Mouse (Mus musculus): ENCODE measurements around the gene Ifi211. TPM values are rescaled to one million over a fixed set of nuclear protein-coding genes. Genes with fewer than 3 reads are reported as not detected.
"Not testable (repeated sequence)": the region's sequence is repeated elsewhere in the genome, so short reads cannot be mapped to it uniquely, and the experiment has no call there.

Gene Ifi211
- polyA plus RNA-seq, 1 experiment = 104 TPM

DNA sequence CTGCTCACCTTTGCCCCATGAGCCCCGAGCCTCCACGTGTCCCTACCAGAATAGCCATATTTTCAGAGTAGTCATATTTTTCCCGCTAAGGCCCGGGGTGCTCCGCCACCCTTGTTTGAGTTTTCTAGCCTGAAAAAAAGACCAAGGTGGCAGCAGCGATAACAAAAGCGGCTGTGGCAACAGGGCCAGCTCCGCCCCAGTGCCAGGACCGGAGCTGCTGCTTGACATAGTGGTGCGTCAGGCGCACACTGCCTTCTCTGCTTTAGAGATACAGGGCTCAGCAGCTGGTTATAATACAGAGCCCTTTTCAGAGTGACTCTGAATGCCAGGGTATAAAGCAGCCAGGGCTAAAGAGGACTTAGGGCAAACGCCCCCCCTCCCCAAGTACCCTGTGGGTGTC, 46.3 kb downstream of the Ifi211 start:
- Histone ChIP-seq H3K4me1 (ENCODE audit: control insufficient read depth, insufficient read depth, low read length) (no peaks in the 10 kb centered on the region; the same call in 1 of the 2 replicates), H3K27ac (ENCODE audit: insufficient read depth, low read depth, low read length) (no peak overlapping the region), H3K4me3 (ENCODE audit: insufficient read depth, low read length) (no peak overlapping the region)
- TF ChIP-seq POLR2A (IDR thresholded peaks at IDR 0.05; ENCODE audit: borderline replicate concordance, low read depth, low read length) (no peak), CTCF (IDR thresholded peaks at IDR 0.05; ENCODE audit: low read depth, low read length) (no peak)

DNA sequence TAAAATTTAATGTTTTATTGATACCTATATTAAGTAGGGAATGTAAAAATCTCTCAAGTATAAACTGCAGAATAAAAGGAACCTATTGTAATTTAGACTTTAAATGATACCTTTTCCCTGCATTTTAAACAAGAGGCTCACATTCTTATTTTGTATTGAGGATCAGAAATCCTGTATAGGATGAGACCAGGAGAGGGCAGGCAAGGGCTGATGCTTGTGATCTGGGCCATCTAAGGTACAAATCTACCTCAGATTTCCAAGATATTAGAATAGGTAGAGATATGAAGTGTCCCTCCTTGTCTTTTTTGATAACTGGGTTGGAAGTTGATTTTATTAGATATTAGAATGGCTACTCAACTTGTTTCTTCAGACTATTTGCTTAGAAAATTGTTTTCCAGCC, 59.1 kb downstream of the Ifi211 start:
- not testable (repeated sequence) for H3K27ac ChIP-seq (ENCODE audit: insufficient read depth, low read depth, low read length); H3K4me3 ChIP-seq (ENCODE audit: insufficient read depth, low read length); H3K4me1 ChIP-seq (ENCODE audit: control insufficient read depth, insufficient read depth, low read length)

DNA sequence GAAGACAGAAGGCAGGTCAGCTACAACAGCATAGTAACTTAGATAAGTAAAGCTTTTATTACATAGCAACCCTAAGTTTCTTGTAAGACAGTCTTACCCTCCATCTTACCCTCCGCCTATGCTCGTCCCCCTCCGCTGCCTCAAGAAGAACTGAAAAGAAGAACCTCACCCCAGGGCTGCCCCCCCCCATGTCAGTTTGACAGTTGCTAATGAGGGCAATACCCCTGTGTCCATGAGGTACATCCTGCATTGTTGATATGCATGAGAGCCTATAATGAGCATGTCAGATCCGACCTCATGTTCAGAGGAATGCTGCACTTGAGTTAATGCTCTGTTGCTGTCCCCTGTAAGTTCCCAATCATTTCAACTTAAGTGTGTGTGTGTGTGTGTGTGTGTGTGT, 60.0 kb downstream of the Ifi211 start:
- H3K4me3 ChIP-seq (ENCODE audit: insufficient read depth, low read length); H3K27ac ChIP-seq (ENCODE audit: insufficient read depth, low read depth, low read length); H3K4me1 ChIP-seq (ENCODE audit: control insufficient read depth, insufficient read depth, low read length): not testable (repeated sequence)

Other genes starting within 250 kb of the Ifi211 start
- 6.7 and 7.9 TPM in 2 replicates for gene Ifi208, start 239.4 kb downstream of the Ifi211 start, polyA plus RNA-seq (2012; ENCODE audit: insufficient read depth, insufficient read length, missing spikeins)
- gene Ifi207, start 171.3 kb downstream of the Ifi211 start, polyA plus RNA-seq (2012; ENCODE audit: insufficient read depth, insufficient read length, missing spikeins) = 257 and 281 TPM in 2 replicates
- 232 and 235 TPM in 2 replicates for gene Ifi204, start 146.1 kb downstream of the Ifi211 start, polyA plus RNA-seq (2012; ENCODE audit: insufficient read depth, insufficient read length, missing spikeins)
- gene Mndal, start 29.4 kb upstream of the Ifi211 start, polyA plus RNA-seq (2012; ENCODE audit: insufficient read depth, insufficient read length, missing spikeins) = 395 and 406 TPM in 2 replicates
- gene Ifi203, start 29.6 kb upstream of the Ifi211 start, polyA plus RNA-seq (2012; ENCODE audit: insufficient read depth, insufficient read length, missing spikeins) = 165 and 170 TPM in 2 replicates
- not detected in 2 replicates for gene Ifi202b, start 69.7 kb upstream of the Ifi211 start, polyA plus RNA-seq (2012; ENCODE audit: insufficient read depth, insufficient read length, missing spikeins)
- gene Ifi205, start 118.8 kb upstream of the Ifi211 start, polyA plus RNA-seq (2012; ENCODE audit: insufficient read depth, insufficient read length, missing spikeins) = 7.4 and 9.0 TPM in 2 replicates
- 0.33 TPM in 1 of 2 replicates, not detected in the other for gene Olfr433, start 127.7 kb upstream of the Ifi211 start, polyA plus RNA-seq (2012; ENCODE audit: insufficient read depth, insufficient read length, missing spikeins)
- gene Olfr432, start 136.2 kb upstream of the Ifi211 start, polyA plus RNA-seq (2012; ENCODE audit: insufficient read depth, insufficient read length, missing spikeins) = not detected in 2 replicates
- not detected in 2 replicates for gene Olfr430, start 153.6 kb upstream of the Ifi211 start, polyA plus RNA-seq (2012; ENCODE audit: insufficient read depth, insufficient read length, missing spikeins)
- 0.61 TPM in 1 of 2 replicates, not detected in the other for gene Olfr429, start 171.3 kb upstream of the Ifi211 start, polyA plus RNA-seq (2012; ENCODE audit: insufficient read depth, insufficient read length, missing spikeins)
- gene Olfr427, start 183.8 kb upstream of the Ifi211 start, polyA plus RNA-seq (2012; ENCODE audit: insufficient read depth, insufficient read length, missing spikeins) = not detected in 2 replicates
- gene Olfr231, start 208.1 kb upstream of the Ifi211 start, polyA plus RNA-seq (2012; ENCODE audit: insufficient read depth, insufficient read length, missing spikeins) = not detected in 2 replicates
- not detected in 2 replicates for gene Olfr424, start 218.5 kb upstream of the Ifi211 start, polyA plus RNA-seq (2012; ENCODE audit: insufficient read depth, insufficient read length, missing spikeins)
- gene Olfr420, start 242.6 kb upstream of the Ifi211 start, polyA plus RNA-seq (2012; ENCODE audit: insufficient read depth, insufficient read length, missing spikeins) = not detected in 2 replicates

Measured in bone marrow macrophage, adult 2 months (primary cell).